In genomic region chr19:45220593-45221457, GRCm38 (mm10) we compare ENCODE assay signal across 8 mouse cellular contexts. TPM values are rescaled to one million over a fixed set of nuclear protein-coding genes. Genes with fewer than 3 reads are reported as not detected.
DNase-seq lines count a peak whose midpoint lies in the region; TF ChIP-seq lines count a peak whose summit lies in the region.

No protein-coding gene starts in this region.

- no peak overlapping the region for H3K27ac ChIP-seq in left cerebral cortex, adult 2 months

- H3K36me3 ChIP-seq in megakaryocyte, embryonic 14.5 days (replicated peaks; ENCODE audit: low read length): no peaks in the 10 kb centered on the region

- no peak overlapping the region for H3K4me3 ChIP-seq in left cerebral cortex, adult 2 months
- H3K4me3 ChIP-seq in megakaryocyte, embryonic 14.5 days (replicated peaks): peak overlapping the region; percentile 84

- intact Hi-C loops in left cerebral cortex, adult 2 months (cut with DNase I): loop anchor here (1.0 to 10.0 kb wide), 5 partner anchors 80 to 526 kb away; no protein-coding TSS in a partner anchor

- peak; percentile 67 for DNase-seq in right cerebral cortex, adult 18-20 months
- DNase-seq in right cerebral cortex, postnatal 25 days: no peak
- peak; percentile 75 to 84 for DNase-seq in cerebellum, postnatal 4 days (ENCODE audit: low spot score in 2 of 2)
- peak; percentile 77 for DNase-seq in gastrocnemius, adult 18-20 months (ENCODE audit: low spot score)
- DNase-seq in hindlimb bud, embryonic 11.5 days (ENCODE audit: extremely low spot score, low read depth, low spot score): peak; percentile 88
- DNase-seq in left cerebral cortex, adult 2 months (ENCODE audit: extremely low spot score in 1 of 2, low spot score in 2 of 2): peak; percentile 69 to 78
- peak; percentile 36 to 41 for DNase-seq in right cerebral cortex, postnatal 36 days (ENCODE audit: low spot score in 2 of 2)

- peak; percentile 91 for TF ChIP-seq CTCF in left cerebral cortex, adult 2 months (IDR thresholded peaks at IDR 0.05)

- H3K4me1 ChIP-seq in megakaryocyte, embryonic 14.5 days: peaks cover 41% of the 10 kb centered on the region

- H3K9me3 ChIP-seq in megakaryocyte, embryonic 14.5 days: no peaks in the 10 kb centered on the region

- peaks cover 75% of the 10 kb centered on the region for H3K27me3 ChIP-seq in megakaryocyte, embryonic 14.5 days (replicated peaks)

RNA-seq across cellular contexts. Expression of gene Lbx1, which starts 14.8 kb away (rescaled TPM):
- total RNA-seq in gastrocnemius, adult 18-20 months (2021): 10 to 100 TPM; 62.4 to 63.1 TPM
- total RNA-seq in left cerebral cortex, adult 2 months (2021): not detected
- 0.34 TPM in 1 of 2 replicates, not detected in the other for polyA plus RNA-seq in megakaryocyte, embryonic 14.5 days (2012; ENCODE audit: insufficient read depth, low replicate concordance)

Comparison
In these comparisons a context has a peak if more than half of its experiments do, and no peak if none do; other contexts are left out.
1. RNA of gene Lbx1, which starts 14.8 kb away (total RNA-seq): 62.4 to 63.1 TPM in gastrocnemius, adult 18-20 months; not detected in left cerebral cortex, adult 2 months; every median in the first group is over 10 times any median in the second.